Mouse (Mus musculus): ENCODE results near the gene Zc3h4. TPM values are rescaled to one million over a fixed set of nuclear protein-coding genes. Genes with fewer than 3 reads are reported as not detected.

The Zc3h4 gene
- polyA plus RNA-seq, 1 experiment = 29.8 TPM

- Histone ChIP-seq H3K36me3 (ENCODE audit: control insufficient read depth, insufficient read depth) (peaks cover 70% of the 10 kb centered on the region), H3K27me3 (ENCODE audit: control insufficient read depth, insufficient read depth, insufficient read length) (no peaks in the 10 kb centered on the region), H3K79me2 (ENCODE audit: control insufficient read depth, insufficient read depth) (no peaks in the 10 kb centered on the region), H3K79me3 (ENCODE audit: low read depth) (no peaks in the 10 kb centered on the region), H3ac (ENCODE audit: control insufficient read depth, insufficient read length, low read depth) (no peak overlapping the region), H3K4me3 (ENCODE audit: insufficient read depth, poor library complexity, severe bottlenecking) (no peak overlapping the region)
- TF ChIP-seq CTCF (IDR thresholded peaks at IDR 0.05; ENCODE audit: control insufficient read depth, insufficient read depth, insufficient read length) (peak; percentile 75), MYOG (IDR thresholded peaks at IDR 0.05; ENCODE audit: control insufficient read depth, extremely low read depth, insufficient read length) (no peak), CEBPB (IDR thresholded peaks at IDR 0.05; ENCODE audit: low read depth) (no peak)
Measured at GRCm38 (mm10) chr7:16426129-16426729, 25.5 kb downstream of the Zc3h4 start.

GRCm38 (mm10) chr7:16433352-16433971, 32.8 kb downstream of the Zc3h4 start:
- Histone ChIP-seq H3K79me3 (ENCODE audit: low read depth) (no peaks in the 10 kb centered on the region), H3K36me3 (ENCODE audit: control insufficient read depth, insufficient read depth) (peaks cover 45% of the 10 kb centered on the region), H3K79me2 (ENCODE audit: control insufficient read depth, insufficient read depth) (no peaks in the 10 kb centered on the region), H3K4me3 (ENCODE audit: insufficient read depth, poor library complexity, severe bottlenecking) (no peak overlapping the region), H3ac (ENCODE audit: control insufficient read depth, insufficient read length, low read depth) (no peak overlapping the region), H3K27me3 (ENCODE audit: control insufficient read depth, insufficient read depth, insufficient read length) (no peaks in the 10 kb centered on the region)
- TF ChIP-seq CEBPB (IDR thresholded peaks at IDR 0.05; ENCODE audit: low read depth) (no peak), MAX (IDR thresholded peaks at IDR 0.05) (no peak), FOSL1 (IDR thresholded peaks at IDR 0.05; ENCODE audit: insufficient read depth, low read length, poor library complexity, severe bottlenecking) (no peak)

- Histone ChIP-seq H3K36me3 (ENCODE audit: control insufficient read depth, insufficient read depth) (peaks cover 37% of the 10 kb centered on the region), H3K4me3 (ENCODE audit: insufficient read depth, poor library complexity, severe bottlenecking) (no peak overlapping the region), H3ac (ENCODE audit: control insufficient read depth, insufficient read length, low read depth) (no peak overlapping the region), H3K79me3 (ENCODE audit: low read depth) (no peaks in the 10 kb centered on the region), H3K27me3 (ENCODE audit: control insufficient read depth, insufficient read depth, insufficient read length) (no peaks in the 10 kb centered on the region), H3K79me2 (ENCODE audit: control insufficient read depth, insufficient read depth) (no peaks in the 10 kb centered on the region)
- TF ChIP-seq MYOD1 (IDR thresholded peaks at IDR 0.05; ENCODE audit: control insufficient read depth, insufficient read length, low read depth) (no peak), MAX (IDR thresholded peaks at IDR 0.05) (no peak), CEBPB (IDR thresholded peaks at IDR 0.05; ENCODE audit: low read depth) (no peak), MYOG (IDR thresholded peaks at IDR 0.05; ENCODE audit: control insufficient read depth, extremely low read depth, insufficient read length) (no peak), CTCF (IDR thresholded peaks at IDR 0.05; ENCODE audit: control insufficient read depth, insufficient read depth, insufficient read length) (no peak), USF1 (IDR thresholded peaks at IDR 0.05; ENCODE audit: low read depth) (no peak), FOSL1 (IDR thresholded peaks at IDR 0.05; ENCODE audit: insufficient read depth, low read length, poor library complexity, severe bottlenecking) (no peak)
Measured at GRCm38 (mm10) chr7:16435088-16435487, 34.4 kb downstream of the Zc3h4 start.

GRCm38 (mm10) chr7:16441241-16441640, 40.5 kb downstream of the Zc3h4 start:
- H3ac ChIP-seq (ENCODE audit: control insufficient read depth, insufficient read length, low read depth) = no peak overlapping the region
- H3K4me3 ChIP-seq (ENCODE audit: insufficient read depth, poor library complexity, severe bottlenecking) = no peak overlapping the region
- H3K79me3 ChIP-seq (ENCODE audit: low read depth) = no peaks in the 10 kb centered on the region
- H3K36me3 ChIP-seq (ENCODE audit: control insufficient read depth, insufficient read depth) = no peaks in the 10 kb centered on the region
- no peaks in the 10 kb centered on the region for H3K27me3 ChIP-seq (ENCODE audit: control insufficient read depth, insufficient read depth, insufficient read length)
- H3K79me2 ChIP-seq (ENCODE audit: control insufficient read depth, insufficient read depth) = no peaks in the 10 kb centered on the region
- TF ChIP-seq MAX (IDR thresholded peaks at IDR 0.05) (no peak), CTCF (IDR thresholded peaks at IDR 0.05; ENCODE audit: control insufficient read depth, insufficient read depth, insufficient read length) (no peak), FOSL1 (IDR thresholded peaks at IDR 0.05; ENCODE audit: insufficient read depth, low read length, poor library complexity, severe bottlenecking) (no peak), MYOG (IDR thresholded peaks at IDR 0.05; ENCODE audit: control insufficient read depth, extremely low read depth, insufficient read length) (no peak), USF1 (IDR thresholded peaks at IDR 0.05; ENCODE audit: low read depth) (no peak), CEBPB (IDR thresholded peaks at IDR 0.05; ENCODE audit: low read depth) (no peak), MYOD1 (IDR thresholded peaks at IDR 0.05; ENCODE audit: control insufficient read depth, insufficient read length, low read depth) (no peak)

- H3K79me3 ChIP-seq (ENCODE audit: low read depth) = no peaks in the 10 kb centered on the region
- no peaks in the 10 kb centered on the region for H3K36me3 ChIP-seq (ENCODE audit: control insufficient read depth, insufficient read depth)
- TF ChIP-seq MAX (IDR thresholded peaks at IDR 0.05) (no peak), FOSL1 (IDR thresholded peaks at IDR 0.05; ENCODE audit: insufficient read depth, low read length, poor library complexity, severe bottlenecking) (peak; percentile 25), MYOD1 (IDR thresholded peaks at IDR 0.05; ENCODE audit: control insufficient read depth, insufficient read length, low read depth) (peak; percentile 15)
- H3K27me3 ChIP-seq (ENCODE audit: control insufficient read depth, insufficient read depth, insufficient read length) = no peaks in the 10 kb centered on the region
- no peaks in the 10 kb centered on the region for H3K79me2 ChIP-seq (ENCODE audit: control insufficient read depth, insufficient read depth)
- no peak overlapping the region for H3K4me3 ChIP-seq (ENCODE audit: insufficient read depth, poor library complexity, severe bottlenecking)
- no peak overlapping the region for H3ac ChIP-seq (ENCODE audit: control insufficient read depth, insufficient read length, low read depth)
Measured at GRCm38 (mm10) chr7:16451656-16452055, 50.9 kb downstream of the Zc3h4 start.

GRCm38 (mm10) chr7:16452587-16453073, 51.9 kb downstream of the Zc3h4 start, which contains the start of gene Tmem160:
Gene Tmem160, plus strand, starts transcription at chr7:16452779.
- H3K4me3 ChIP-seq (ENCODE audit: insufficient read depth, poor library complexity, severe bottlenecking) = peak within 1 kb of the TSS; percentile 46
- no peaks in the 10 kb centered on the region for H3K36me3 ChIP-seq (ENCODE audit: control insufficient read depth, insufficient read depth)
- H3K79me2 ChIP-seq (ENCODE audit: control insufficient read depth, insufficient read depth) = no peaks in the 10 kb centered on the region
- peak within 1 kb of the TSS; percentile 59 for H3ac ChIP-seq (ENCODE audit: control insufficient read depth, insufficient read length, low read depth)
- TF ChIP-seq CEBPB (IDR thresholded peaks at IDR 0.05; ENCODE audit: low read depth) (no peak), CTCF (IDR thresholded peaks at IDR 0.05; ENCODE audit: control insufficient read depth, insufficient read depth, insufficient read length) (no peak), MYOD1 (IDR thresholded peaks at IDR 0.05; ENCODE audit: control insufficient read depth, insufficient read length, low read depth) (no peak), MAX (IDR thresholded peaks at IDR 0.05) (no peak), FOSL1 (IDR thresholded peaks at IDR 0.05; ENCODE audit: insufficient read depth, low read length, poor library complexity, severe bottlenecking) (no peak), USF1 (IDR thresholded peaks at IDR 0.05; ENCODE audit: low read depth) (no peak), MYOG (IDR thresholded peaks at IDR 0.05; ENCODE audit: control insufficient read depth, extremely low read depth, insufficient read length) (no peak)
- no peaks in the 10 kb centered on the region for H3K79me3 ChIP-seq (ENCODE audit: low read depth)
- H3K27me3 ChIP-seq (ENCODE audit: control insufficient read depth, insufficient read depth, insufficient read length) = no peaks in the 10 kb centered on the region
